Comparison of ENCODE assay signal across 9 mouse cellular contexts in genomic region chr9:98690839-98691516, GRCm38 (mm10).
DNase-seq lines count a peak whose midpoint lies in the region; ATAC-seq and TF ChIP-seq lines count a peak whose summit lies in the region.
"Had no signal": no experiment of that assay in that cellular context is flagged by ENCODE, and none has a peak within 500 bp of the region (broad histone marks: within the 10 kb centered on the region; RNA-seq: fewer than 3 reads in every experiment).

No protein-coding gene starts in this region.

- no peak for TF ChIP-seq CTCF in liver, adult 2 months (IDR thresholded peaks at IDR 0.05; ENCODE audit: low read depth, low read length)
- no peak for TF ChIP-seq CTCF in liver, postnatal 0 days (IDR thresholded peaks at IDR 0.05; ENCODE audit: low read depth)
- no peak for TF ChIP-seq CTCF in heart, adult 2 months (IDR thresholded peaks at IDR 0.05)

- peak; percentile 21 for DNase-seq in liver, adult 2 months (ENCODE audit: extremely low read depth, low read depth, low spot score)
- no peak for DNase-seq in liver, postnatal 0 days
- peak; percentile 82 for DNase-seq in brain, adult 2 months (ENCODE audit: low read depth, low spot score)
- DNase-seq in heart, adult 2 months = peak; percentile 75 to 80
- DNase-seq in kidney, postnatal 14 days = peak; percentile 81
- DNase-seq in lung, postnatal 36 days = peak; percentile 60

- no peak for ATAC-seq in liver, postnatal 0 days
- ATAC-seq in inflammation-experienced regulatory T-cells, adult 6 months = no peak
- ATAC-seq in megakaryocyte-erythroid progenitor cell, adult 5-6 weeks (replicated peaks; ENCODE audit: low FRiP score, low TSS enrichment, poor library complexity, severe bottlenecking) = no peak

- no peak overlapping the region for H3K9ac ChIP-seq in liver, adult 2 months (ENCODE audit: low read depth, low read length)
- H3K9ac ChIP-seq in liver, postnatal 0 days (replicated peaks) = no peak overlapping the region
- no peak overlapping the region for H3K9ac ChIP-seq in heart, adult 2 months (ENCODE audit: low read depth, low read length)
- H3K9ac ChIP-seq: neural tube, embryonic 13.5 days had no signal

- intact Hi-C loops in heart, adult 2 months (cut with DNase I) = no loop called here

- peak overlapping the region; percentile 48; the same call in 1 of the 2 replicates for H3K27ac ChIP-seq in liver, adult 2 months (replicated peaks; ENCODE audit: insufficient read depth, low read depth, low read length)
- no peak overlapping the region for H3K27ac ChIP-seq in liver, postnatal 0 days (ENCODE audit: low read depth)
- peak overlapping the region; percentile 52 for H3K27ac ChIP-seq in heart, adult 2 months
- H3K27ac ChIP-seq: neural tube, embryonic 13.5 days had no signal

- H3K79me2 ChIP-seq in liver, adult 2 months (ENCODE audit: control insufficient read depth, insufficient read depth, low read length) = no peaks in the 10 kb centered on the region
- H3K79me2 ChIP-seq in heart, adult 2 months (replicated peaks; ENCODE audit: control insufficient read depth, insufficient read depth, low read length) = no peaks in the 10 kb centered on the region

- no peak for TF ChIP-seq POLR2A in liver, adult 2 months (IDR thresholded peaks at IDR 0.05; ENCODE audit: extremely low read depth, insufficient read depth, low read length)
- TF ChIP-seq POLR2A in heart, adult 2 months (IDR thresholded peaks at IDR 0.05; ENCODE audit: insufficient read depth, low read depth, low read length) = no peak

- no peaks in the 10 kb centered on the region for H3K36me3 ChIP-seq in liver, adult 2 months (ENCODE audit: control insufficient read depth, insufficient read depth, low read length)
- H3K36me3 ChIP-seq in liver, postnatal 0 days (replicated peaks; ENCODE audit: insufficient read depth, low read length) = no peaks in the 10 kb centered on the region
- no peaks in the 10 kb centered on the region for H3K36me3 ChIP-seq in heart, adult 2 months (ENCODE audit: control insufficient read depth, insufficient read depth, low read length)
- H3K36me3 ChIP-seq: neural tube, embryonic 13.5 days had no signal

- no peak for TF ChIP-seq EP300 in liver, postnatal 0 days (IDR thresholded peaks at IDR 0.05; ENCODE audit: low read depth)
- no peak for TF ChIP-seq EP300 in heart, adult 2 months (IDR thresholded peaks at IDR 0.05; ENCODE audit: insufficient read depth, low read depth, low read length)

- no peak overlapping the region for H3K4me3 ChIP-seq in liver, adult 2 months (ENCODE audit: insufficient read depth, low read depth, low read length)
- no peak overlapping the region for H3K4me3 ChIP-seq in liver, postnatal 0 days (ENCODE audit: low read depth, low read length)
- H3K4me3 ChIP-seq in heart, adult 2 months = no peak overlapping the region; the same call in 1 of the 2 replicates
- H3K4me3 ChIP-seq: neural tube, embryonic 13.5 days had no signal

- 82% methylated on average over 14 of the region's 14 CpGs for WGBS in liver, adult 2 months
- WGBS in liver, postnatal 0 days (ENCODE audit: insufficient replicate concordance) = 72% methylated on average over 14 of the region's 14 CpGs
- WGBS in heart, adult 2 months = 60% methylated on average over 14 of the region's 14 CpGs

- H3K4me1 ChIP-seq in liver, adult 2 months (ENCODE audit: control insufficient read depth, insufficient read depth, low read length) = no peaks in the 10 kb centered on the region
- no peaks in the 10 kb centered on the region for H3K4me1 ChIP-seq in liver, postnatal 0 days (ENCODE audit: insufficient read depth)
- no peaks in the 10 kb centered on the region; the same call in 1 of the 2 replicates for H3K4me1 ChIP-seq in heart, adult 2 months (ENCODE audit: control insufficient read depth, insufficient read depth, low read length)

- H3K9me3 ChIP-seq in liver, postnatal 0 days (ENCODE audit: low read length) = no peaks in the 10 kb centered on the region
- H3K9me3 ChIP-seq: neural tube, embryonic 13.5 days had no signal

- no peak overlapping the region for H3K4me2 ChIP-seq in liver, postnatal 0 days (ENCODE audit: low read depth, low read length)
- H3K4me2 ChIP-seq: neural tube, embryonic 13.5 days had no signal

- no peaks in the 10 kb centered on the region for H3K27me3 ChIP-seq in liver, adult 2 months (ENCODE audit: control insufficient read depth, insufficient read depth, low read length)
- H3K27me3 ChIP-seq in liver, postnatal 0 days (ENCODE audit: insufficient read depth, low read length) = no peaks in the 10 kb centered on the region
- H3K27me3 ChIP-seq in heart, adult 2 months (ENCODE audit: control insufficient read depth, insufficient read depth, low read length) = no peaks in the 10 kb centered on the region
- H3K27me3 ChIP-seq: neural tube, embryonic 13.5 days had no signal
